Mouse (Mus musculus) lung, postnatal 0 days (tissue): ENCODE measurements at regions not wholly inside any gene's neighbourhood (a gene's known extent, or its start where the extent isn't known, plus 50 kb on each side); places are given as distances from the start of the nearest gene placed in this dataset.

Experiments
- ATAC-seq: fragments of 200-750 bp; cut with Nextera tagmentation; 2 replicates; pipeline ENCODE4 v1.8.0; 2017; ENCODE audit warnings: moderate library complexity
- DNase-seq: peaks from one replicate; pipeline ENCODE4 v3.0.0-alpha.2; 2016; ENCODE audit warnings: low spot score
- H3K27ac ChIP-seq: fragments of 300-500 bp; sonication (generic); 2 replicates; pipeline ENCODE4 v1.5.1; 2014; ENCODE audit warnings: antibody characterized with exemption, mild to moderate bottlenecking, low read length, mixed read lengths
- H3K27me3 ChIP-seq: fragments of 300-500 bp; sonication (generic); replicated peaks from 2 replicates; pipeline ENCODE4 v1.6.1; 2014; ENCODE audit warnings: low read length, mixed read lengths; ENCODE audit not compliant: insufficient read depth
- H3K36me3 ChIP-seq: fragments of 300-500 bp; sonication (generic); 2 replicates; pipeline ENCODE4 v1.6.1; 2014; ENCODE audit warnings: low read length, mixed read lengths; ENCODE audit not compliant: insufficient read depth
- H3K4me1 ChIP-seq: fragments of 300-500 bp; sonication (generic); 2 replicates; pipeline ENCODE4 v1.6.1; 2014; ENCODE audit warnings: antibody characterized with exemption, low read depth, low read length, mixed read lengths; ENCODE audit not compliant: insufficient read depth
- H3K4me2 ChIP-seq: fragments of 300-500 bp; sonication (generic); replicated peaks from 2 replicates; pipeline ENCODE4 v1.6.1; 2014; ENCODE audit warnings: low read depth, mild to moderate bottlenecking, low read length, moderate library complexity, mixed read lengths
- H3K4me3 ChIP-seq: fragments of 300-500 bp; sonication (generic); 2 replicates; pipeline ENCODE4 v1.5.1; 2014; ENCODE audit warnings: low read depth, low read length
- H3K9ac ChIP-seq: fragments of 300-500 bp; sonication (generic); replicated peaks from 2 replicates; pipeline ENCODE4 v1.6.1; 2014; ENCODE audit warnings: low read depth, mild to moderate bottlenecking
- H3K9me3 ChIP-seq: fragments of 300-500 bp; sonication (generic); 2 replicates; pipeline ENCODE4 v1.6.1; 2016; ENCODE audit warnings: low read length, mixed read lengths
- CTCF ChIP-seq: IDR thresholded peaks from 2 replicates; pipeline ENCODE4 v1.5.1; 2016; ENCODE audit warnings: antibody characterized with exemption, mild to moderate bottlenecking
- EP300 ChIP-seq: IDR thresholded peaks from 2 replicates; pipeline ENCODE4 v1.6.1; 2016; ENCODE audit warnings: antibody characterized with exemption, mild to moderate bottlenecking, control low read depth
- WGBS: fragments of 180-500 bp; shearing (Covaris S2); extraction: QIAGEN DNeasy Blood & Tissue Kit; methylation state at CpG from one replicate; pipeline ENCODE4 v1.1.7; 2014; 5-methylcytosine and 5-hydroxymethylcytosine counted together

DNA sequence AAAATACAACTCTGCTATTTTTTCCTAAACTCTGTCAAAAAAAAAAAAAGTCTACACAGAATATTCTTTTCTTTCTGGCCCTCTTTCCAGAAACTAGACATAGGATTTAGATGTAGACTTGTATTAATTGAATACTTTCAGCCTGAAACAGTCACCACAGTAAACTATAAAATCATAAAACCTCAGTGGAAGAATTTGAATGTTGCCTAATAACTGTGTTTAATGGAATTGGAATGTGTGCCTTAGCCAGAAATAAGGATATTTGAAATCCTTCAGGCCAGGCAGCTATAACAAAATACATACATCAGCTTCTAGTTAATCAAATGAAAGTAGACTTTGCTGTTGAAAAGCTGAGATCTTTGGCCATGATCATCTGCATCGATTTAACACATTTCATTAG is 230.8 kb upstream of the Kcnip4 start:
- Histone ChIP-seq H3K9ac (no peak overlapping the region), H3K4me1 (no peaks in the 10 kb centered on the region), H3K27me3 (no peaks in the 10 kb centered on the region), H3K4me2 (no peak overlapping the region), H3K9me3 (no peaks in the 10 kb centered on the region), H3K36me3 (no peaks in the 10 kb centered on the region), H3K4me3 (no peak overlapping the region), H3K27ac (no peak overlapping the region)
- ATAC-seq (no peak), DNase-seq (no peak)
- 77% methylated on average over 1 of the region's 1 CpGs for WGBS
- TF ChIP-seq EP300 (no peak), CTCF (no peak)

- no peaks in the 10 kb centered on the region for H3K27me3 ChIP-seq
These were observed 187.9 kb upstream of the Kcnip4 start for GRCm38 (mm10) chr5:49712607-49713006.

GRCm38 (mm10) chr5:49682156-49682555 is 157.4 kb upstream of the Kcnip4 start:
- 83% methylated on average over 4 of the region's 4 CpGs for WGBS
- Histone ChIP-seq H3K4me1 (no peaks in the 10 kb centered on the region), H3K27ac (no peak overlapping the region), H3K36me3 (no peaks in the 10 kb centered on the region), H3K9me3 (no peaks in the 10 kb centered on the region), H3K4me3 (no peak overlapping the region), H3K27me3 (no peaks in the 10 kb centered on the region), H3K4me2 (no peak overlapping the region), H3K9ac (no peak overlapping the region)
- DNase-seq (no peak), ATAC-seq (no peak)
- TF ChIP-seq EP300 = no peak
- no peak for TF ChIP-seq CTCF

More at GRCm38 (mm10) chr5:49712607-49713006, 187.9 kb upstream of the Kcnip4 start:
- no peaks in the 10 kb centered on the region for H3K9me3 ChIP-seq
- no peak overlapping the region for H3K9ac ChIP-seq
- TF ChIP-seq EP300 (no peak), CTCF (no peak)
- 67% methylated on average over 1 of the region's 1 CpGs for whole genome bisulfite sequencing
- H3K27ac ChIP-seq = no peak overlapping the region
- DNase-seq (no peak), ATAC-seq (no peak)
- H3K4me1 ChIP-seq = no peaks in the 10 kb centered on the region
- no peaks in the 10 kb centered on the region for H3K36me3 ChIP-seq
- H3K4me3 ChIP-seq = no peak overlapping the region
- no peak overlapping the region for H3K4me2 ChIP-seq

DNA sequence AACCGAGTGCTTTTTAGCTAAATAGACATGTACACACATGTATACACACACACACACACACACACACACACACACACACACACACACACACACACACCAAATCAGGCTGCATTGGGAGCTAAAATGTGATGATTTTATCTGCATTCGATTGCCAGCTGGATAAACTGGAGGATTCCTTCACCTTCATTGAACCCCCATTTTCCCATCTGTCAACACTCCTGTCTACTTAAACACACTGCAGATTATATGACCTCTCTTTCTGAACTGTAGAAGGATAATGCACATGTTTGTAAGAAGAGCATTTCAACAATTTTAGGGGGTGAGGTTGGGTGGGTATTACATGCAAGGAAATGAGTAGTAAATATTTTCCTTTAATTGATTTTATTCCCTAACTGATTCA is 156.8 kb upstream of the Kcnip4 start:
- no peaks in the 10 kb centered on the region for H3K4me1 ChIP-seq
- no peak overlapping the region for H3K9ac ChIP-seq
- WGBS = 49% methylated on average over 2 of the region's 2 CpGs
- no peak overlapping the region for H3K4me3 ChIP-seq
- no peaks in the 10 kb centered on the region for H3K9me3 ChIP-seq
- ATAC-seq (no peak), DNase-seq (no peak)
- TF ChIP-seq CTCF (no peak), EP300 (no peak)
- no peak overlapping the region for H3K4me2 ChIP-seq
- no peaks in the 10 kb centered on the region for H3K36me3 ChIP-seq
- H3K27me3 ChIP-seq = no peaks in the 10 kb centered on the region
- H3K27ac ChIP-seq = no peak overlapping the region

- WGBS = 64% methylated on average over 2 of the region's 2 CpGs
- Histone ChIP-seq H3K4me1 (no peaks in the 10 kb centered on the region), H3K36me3 (no peaks in the 10 kb centered on the region), H3K9ac (no peak overlapping the region), H3K27me3 (no peaks in the 10 kb centered on the region), H3K4me3 (no peak overlapping the region), H3K27ac (no peak overlapping the region), H3K4me2 (no peak overlapping the region), H3K9me3 (no peaks in the 10 kb centered on the region)
- no peak for ATAC-seq
- no peak for TF ChIP-seq EP300
- no peak for TF ChIP-seq CTCF
- DNase-seq = no peak
These were observed 151.2 kb upstream of the Kcnip4 start for GRCm38 (mm10) chr5:49675885-49676284.

- H3K9me3 ChIP-seq = no peaks in the 10 kb centered on the region
- H3K27me3 ChIP-seq = no peaks in the 10 kb centered on the region
- H3K4me1 ChIP-seq = no peaks in the 10 kb centered on the region
- DNase-seq (no peak), ATAC-seq (no peak)
- H3K9ac ChIP-seq = no peak overlapping the region
- H3K4me3 ChIP-seq = no peak overlapping the region
- no peak overlapping the region for H3K27ac ChIP-seq
- H3K36me3 ChIP-seq = no peaks in the 10 kb centered on the region
- no peak overlapping the region for H3K4me2 ChIP-seq
- TF ChIP-seq CTCF (no peak), EP300 (no peak)
These were observed 140.5 kb upstream of the Kcnip4 start for GRCm38 (mm10) chr5:49665196-49665595.

DNA sequence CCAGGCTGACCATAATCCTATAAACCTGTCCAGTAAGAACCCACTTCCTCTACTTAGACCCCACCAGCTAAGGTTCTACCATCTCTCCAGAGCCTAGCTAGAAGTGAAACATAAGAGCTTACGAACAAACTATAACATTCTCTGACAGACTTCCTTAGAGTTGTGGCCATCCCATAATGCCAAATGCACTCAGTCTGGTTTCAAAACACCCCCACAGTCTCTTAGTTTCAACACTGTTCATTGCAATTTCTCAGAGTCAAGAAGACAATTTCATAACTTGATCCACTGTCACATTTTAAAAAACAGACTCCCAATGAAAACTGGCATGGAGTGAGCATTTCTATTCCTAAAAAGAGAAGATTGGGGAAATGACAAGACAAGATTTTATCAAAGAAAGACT is 139.2 kb upstream of the Kcnip4 start:
- H3K36me3 ChIP-seq = no peaks in the 10 kb centered on the region
- no peaks in the 10 kb centered on the region for H3K4me1 ChIP-seq
- no peak overlapping the region for H3K4me3 ChIP-seq
- no peak overlapping the region for H3K9ac ChIP-seq
- TF ChIP-seq CTCF = no peak
- no peak for TF ChIP-seq EP300
- DNase-seq (no peak), ATAC-seq (no peak)
- H3K9me3 ChIP-seq = no peaks in the 10 kb centered on the region
- WGBS = 93% methylated on average over 1 of the region's 1 CpGs
- no peak overlapping the region for H3K27ac ChIP-seq
- no peak overlapping the region for H3K4me2 ChIP-seq
- H3K27me3 ChIP-seq = no peaks in the 10 kb centered on the region
